Mouse (Mus musculus): Measurements from ENCODE around the gene Igf2bp2. TPM values are rescaled to one million over a fixed set of nuclear protein-coding genes. Genes with fewer than 3 reads are reported as not detected.

Gene Igf2bp2
- polyA plus RNA-seq, 1 experiment from 2014 or later = 99.5 TPM

DNA sequence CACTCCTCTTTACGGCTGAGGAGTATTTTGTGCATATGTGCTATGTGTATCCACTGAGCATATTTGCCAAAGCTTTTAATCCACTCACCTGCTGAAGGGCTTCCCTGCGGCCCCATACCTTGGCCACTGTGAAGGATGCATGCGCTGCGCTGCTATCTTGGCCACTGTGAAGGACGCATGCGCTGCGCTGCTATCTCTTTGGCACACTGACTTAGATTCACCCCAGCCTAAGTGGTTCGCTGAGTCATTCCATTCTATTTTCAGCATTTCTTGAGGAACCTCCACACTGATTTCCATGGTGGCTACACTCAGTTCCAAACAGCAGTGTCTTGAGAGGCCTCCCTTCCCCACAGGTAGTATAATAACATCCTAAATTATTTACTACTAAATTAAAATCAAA, 42.0 kb downstream of the Igf2bp2 start:
- Histone ChIP-seq H3K27ac (no peak overlapping the region), H3K4me1 (no peaks in the 10 kb centered on the region), H3K36me3 (peaks cover 26% of the 10 kb centered on the region), H3K27me3 (no peaks in the 10 kb centered on the region), H3K4me2 (no peak overlapping the region), H3K4me3 (no peak overlapping the region), H3K9me3 (no peaks in the 10 kb centered on the region), H3K9ac (no peak overlapping the region)
- ATAC-seq (ENCODE audit: insufficient number of reproducible peaks, insufficient read depth, low FRiP score, low TSS enrichment, low read depth) = no peak
- WGBS = 94% methylated on average over 8 of the region's 8 CpGs

GRCm38 (mm10) chr16:22119524-22119923, 43.6 kb downstream of the Igf2bp2 start:
- Histone ChIP-seq H3K9ac (no peak overlapping the region), H3K4me1 (no peaks in the 10 kb centered on the region), H3K9me3 (no peaks in the 10 kb centered on the region), H3K27me3 (no peaks in the 10 kb centered on the region), H3K4me2 (no peak overlapping the region), H3K4me3 (no peak overlapping the region), H3K27ac (no peak overlapping the region), H3K36me3 (peaks cover 26% of the 10 kb centered on the region)
- no peak for ATAC-seq (ENCODE audit: insufficient number of reproducible peaks, insufficient read depth, low FRiP score, low TSS enrichment, low read depth)
- WGBS = 95% methylated on average over 15 of the region's 15 CpGs

GRCm38 (mm10) chr16:22118716-22119501, 44.2 kb downstream of the Igf2bp2 start:
- Histone ChIP-seq H3K9me3 (no peaks in the 10 kb centered on the region), H3K4me2 (no peak overlapping the region), H3K27ac (no peak overlapping the region), H3K36me3 (peaks cover 26% of the 10 kb centered on the region), H3K4me3 (no peak overlapping the region), H3K27me3 (no peaks in the 10 kb centered on the region), H3K4me1 (no peaks in the 10 kb centered on the region), H3K9ac (no peak overlapping the region)
- WGBS = 90% methylated on average over 14 of the region's 14 CpGs
- no peak for ATAC-seq (ENCODE audit: insufficient number of reproducible peaks, insufficient read depth, low FRiP score, low TSS enrichment, low read depth)

DNA sequence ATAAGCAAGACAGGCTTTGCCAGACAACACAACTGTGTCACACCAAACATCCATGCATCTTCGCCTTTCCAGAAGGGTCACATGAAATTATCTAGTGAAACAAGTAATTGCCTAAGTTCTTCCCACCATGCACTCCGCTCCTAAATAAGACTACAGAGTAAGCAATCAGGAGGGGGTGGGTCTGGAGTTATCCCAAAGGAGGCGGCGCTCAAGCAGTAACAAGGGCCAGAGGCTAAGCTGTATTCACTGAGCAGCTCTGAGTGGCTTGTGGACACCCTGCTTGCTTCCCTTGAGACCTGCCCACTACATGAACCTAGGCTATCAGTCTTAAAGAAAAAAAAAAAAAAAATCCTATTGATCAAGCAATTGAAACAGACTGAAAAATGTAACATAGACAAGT, 44.9 kb downstream of the Igf2bp2 start:
- Histone ChIP-seq H3K9ac (no peak overlapping the region), H3K4me2 (no peak overlapping the region), H3K27me3 (no peaks in the 10 kb centered on the region), H3K4me3 (no peak overlapping the region), H3K36me3 (peaks cover 26% of the 10 kb centered on the region), H3K9me3 (no peaks in the 10 kb centered on the region), H3K27ac (no peak overlapping the region), H3K4me1 (0 out of 2 replicates have a peak, but pooled peaks cover under 1% of the 10 kb centered on the region)
- ATAC-seq (ENCODE audit: insufficient number of reproducible peaks, insufficient read depth, low FRiP score, low TSS enrichment, low read depth) = no peak
- WGBS = 90% methylated on average over 4 of the region's 4 CpGs

DNA sequence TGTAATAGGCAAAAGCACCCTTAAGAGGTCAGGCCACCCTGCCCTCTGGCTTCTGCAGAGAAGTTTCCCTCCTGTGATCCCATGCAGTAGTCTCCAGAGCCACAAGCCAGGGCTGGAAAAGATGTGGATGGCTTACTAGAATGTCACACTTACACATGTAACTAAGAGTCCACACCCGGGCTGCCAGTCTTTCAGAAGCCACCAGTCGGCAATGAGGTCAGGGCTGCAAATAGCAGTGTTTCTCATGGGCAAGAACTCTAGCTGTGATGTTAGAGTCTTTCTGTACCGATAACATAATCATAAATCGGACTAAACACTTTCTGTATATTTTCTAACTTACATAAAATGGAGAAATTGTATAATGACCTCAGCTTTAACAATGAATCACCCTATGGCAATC, 46.4 kb downstream of the Igf2bp2 start:
- H3K4me2 ChIP-seq = no peak overlapping the region
- peaks cover 26% of the 10 kb centered on the region for H3K36me3 ChIP-seq
- WGBS = 94% methylated on average over 4 of the region's 4 CpGs
- no peaks in the 10 kb centered on the region for H3K27me3 ChIP-seq
- no peak overlapping the region for H3K4me3 ChIP-seq
- no peak for ATAC-seq (ENCODE audit: insufficient number of reproducible peaks, insufficient read depth, low FRiP score, low TSS enrichment, low read depth)
- 0 out of 2 replicates have a peak, but pooled peaks cover 3% of the 10 kb centered on the region for H3K4me1 ChIP-seq
- no peaks in the 10 kb centered on the region for H3K9me3 ChIP-seq
- no peak overlapping the region for H3K27ac ChIP-seq
- H3K9ac ChIP-seq = no peak overlapping the region

GRCm38 (mm10) chr16:22116058-22116457, 47.0 kb downstream of the Igf2bp2 start:
- Histone ChIP-seq H3K4me1 (0 out of 2 replicates have a peak, but pooled peaks cover 3% of the 10 kb centered on the region), H3K4me3 (no peak overlapping the region), H3K27me3 (no peaks in the 10 kb centered on the region), H3K4me2 (no peak overlapping the region), H3K27ac (no peak overlapping the region), H3K9me3 (no peaks in the 10 kb centered on the region), H3K9ac (no peak overlapping the region), H3K36me3 (peaks cover 26% of the 10 kb centered on the region)
- 78% methylated on average over 6 of the region's 6 CpGs for WGBS
- no peak for ATAC-seq (ENCODE audit: insufficient number of reproducible peaks, insufficient read depth, low FRiP score, low TSS enrichment, low read depth)

DNA sequence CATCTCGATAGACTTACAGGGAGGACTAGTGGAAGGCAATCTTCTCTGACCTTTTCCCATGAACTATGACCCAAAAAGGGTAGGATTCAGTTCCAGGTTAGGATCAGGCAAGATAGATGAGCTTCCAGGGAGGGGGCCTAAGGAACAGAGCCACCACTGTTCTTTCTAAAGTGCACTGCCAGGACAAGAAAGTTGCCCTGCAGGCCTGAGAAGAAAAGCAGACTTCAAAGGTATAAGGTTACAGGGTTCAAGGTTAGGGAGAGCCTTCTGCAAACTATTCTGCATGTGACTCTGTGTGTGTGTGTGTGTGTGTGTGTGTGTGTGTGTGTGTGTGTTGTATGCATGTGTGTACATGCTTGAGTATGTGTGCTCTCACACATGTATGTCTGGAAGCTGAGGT, 53.1 kb downstream of the Igf2bp2 start:
- no peak overlapping the region for H3K27ac ChIP-seq
- no peaks in the 10 kb centered on the region for H3K9me3 ChIP-seq
- ATAC-seq (ENCODE audit: insufficient number of reproducible peaks, insufficient read depth, low FRiP score, low TSS enrichment, low read depth) = no peak
- no peak overlapping the region for H3K9ac ChIP-seq
- H3K4me1 ChIP-seq = peaks cover 12% of the 10 kb centered on the region; the same call in 1 of the 2 replicates
- WGBS = 13% methylated on average over 1 of the region's 1 CpGs
- H3K36me3 ChIP-seq = no peaks in the 10 kb centered on the region
- no peak overlapping the region for H3K4me2 ChIP-seq
- H3K4me3 ChIP-seq = no peak overlapping the region
- no peaks in the 10 kb centered on the region for H3K27me3 ChIP-seq

DNA sequence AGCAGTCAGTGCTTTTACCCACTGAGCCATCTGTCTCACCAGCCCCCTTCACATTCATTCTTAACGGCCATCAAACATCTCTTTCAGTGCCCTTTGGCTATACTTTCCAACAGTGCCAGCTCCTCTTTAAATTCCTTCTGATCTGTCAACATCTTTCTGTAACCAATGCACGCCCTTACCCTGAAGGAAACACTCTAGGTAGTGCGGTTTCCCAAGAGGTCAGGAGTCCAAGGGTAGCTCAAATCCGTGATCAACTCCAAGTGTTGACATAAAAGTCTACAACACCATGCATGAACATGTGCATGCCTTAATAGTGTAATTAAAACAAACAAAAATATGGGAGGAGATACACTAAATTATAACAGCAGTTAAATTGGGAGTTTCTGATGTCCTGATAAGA, 53.9 kb downstream of the Igf2bp2 start:
- WGBS = 55% methylated on average over 4 of the region's 4 CpGs
- Histone ChIP-seq H3K4me2 (no peak overlapping the region), H3K4me3 (no peak overlapping the region), H3K9ac (no peak overlapping the region), H3K4me1 (peaks cover 12% of the 10 kb centered on the region; the same call in 1 of the 2 replicates), H3K27me3 (no peaks in the 10 kb centered on the region), H3K36me3 (no peaks in the 10 kb centered on the region), H3K9me3 (no peaks in the 10 kb centered on the region), H3K27ac (no peak overlapping the region)
- no peak for ATAC-seq (ENCODE audit: insufficient number of reproducible peaks, insufficient read depth, low FRiP score, low TSS enrichment, low read depth)

GRCm38 (mm10) chr16:22107897-22108516, 55.1 kb downstream of the Igf2bp2 start:
- no peak for ATAC-seq (ENCODE audit: insufficient number of reproducible peaks, insufficient read depth, low FRiP score, low TSS enrichment, low read depth)
- H3K9me3 ChIP-seq = no peaks in the 10 kb centered on the region
- 66% methylated on average over 7 of the region's 7 CpGs for WGBS
- H3K36me3 ChIP-seq = no peaks in the 10 kb centered on the region
- H3K4me2 ChIP-seq = no peak overlapping the region
- peaks cover 10% of the 10 kb centered on the region; the same call in 1 of the 2 replicates for H3K4me1 ChIP-seq
- H3K27me3 ChIP-seq = no peaks in the 10 kb centered on the region
- no peak overlapping the region for H3K9ac ChIP-seq
- H3K27ac ChIP-seq = no peak overlapping the region
- H3K4me3 ChIP-seq = no peak overlapping the region

DNA sequence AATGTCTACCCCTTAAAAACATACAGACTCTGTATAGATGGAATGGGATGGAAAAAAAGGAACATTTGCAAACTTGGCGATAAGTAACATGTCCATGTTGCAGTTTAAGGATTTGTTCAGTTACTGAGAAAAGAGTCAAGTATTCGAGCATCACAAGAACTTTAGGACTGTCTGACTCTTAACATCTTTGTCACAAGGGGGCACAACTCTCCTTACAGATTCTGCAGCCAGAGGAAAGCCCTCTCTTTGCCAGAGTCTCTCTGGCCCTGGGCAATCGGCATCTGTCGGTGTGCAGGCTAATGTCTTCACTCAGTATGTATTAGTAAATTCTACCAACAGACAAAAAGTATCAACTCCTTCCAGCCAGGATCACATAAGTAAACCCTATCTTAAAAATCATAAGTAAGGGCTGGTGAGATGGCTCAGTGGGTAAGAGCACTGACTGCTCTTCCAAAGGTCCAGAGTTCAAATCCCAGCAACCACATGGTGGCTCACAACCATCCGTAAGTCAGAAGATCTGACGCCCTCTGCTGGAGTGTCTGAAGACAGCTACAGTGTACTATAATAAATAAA, 57.0 kb downstream of the Igf2bp2 start:
- Histone ChIP-seq H3K27ac (no peak overlapping the region), H3K9me3 (no peaks in the 10 kb centered on the region), H3K9ac (no peak overlapping the region), H3K4me2 (no peak overlapping the region), H3K4me3 (no peak overlapping the region), H3K4me1 (peaks cover 9% of the 10 kb centered on the region; the same call in 1 of the 2 replicates), H3K36me3 (peaks cover 7% of the 10 kb centered on the region), H3K27me3 (no peaks in the 10 kb centered on the region)
- no peak for ATAC-seq (ENCODE audit: insufficient number of reproducible peaks, insufficient read depth, low FRiP score, low TSS enrichment, low read depth)
- WGBS = 88% methylated on average over 6 of the region's 6 CpGs

DNA sequence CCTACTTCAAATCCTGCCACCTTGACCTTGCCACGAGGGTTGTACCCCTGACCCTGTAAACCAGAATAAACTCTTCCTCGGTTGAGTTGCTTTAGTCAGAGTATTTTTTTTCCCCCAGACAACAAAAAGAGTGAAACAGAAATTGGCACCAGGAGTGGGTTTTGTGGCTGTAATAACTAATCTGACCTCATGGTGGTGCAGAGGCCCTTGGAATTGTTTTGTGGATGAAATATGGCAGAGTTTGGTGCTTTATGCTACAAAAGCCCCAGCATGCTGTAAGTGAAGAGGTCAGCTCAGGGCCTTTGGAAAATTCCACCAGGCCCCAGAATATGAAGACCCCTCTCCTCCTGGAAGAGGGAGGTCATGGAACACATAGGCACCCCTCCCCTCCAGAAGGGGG, 63.0 kb downstream of the Igf2bp2 start:
- H3K27ac ChIP-seq = no peak overlapping the region
- H3K9ac ChIP-seq = no peak overlapping the region
- peaks cover 15% of the 10 kb centered on the region for H3K36me3 ChIP-seq
- no peaks in the 10 kb centered on the region for H3K9me3 ChIP-seq
- H3K4me3 ChIP-seq = no peak overlapping the region
- no peaks in the 10 kb centered on the region for H3K27me3 ChIP-seq
- 86% methylated on average over 2 of the region's 2 CpGs for WGBS
- H3K4me1 ChIP-seq = peaks cover 8% of the 10 kb centered on the region; the same call in 1 of the 2 replicates
- H3K4me2 ChIP-seq = no peak overlapping the region
- no peak for ATAC-seq (ENCODE audit: insufficient number of reproducible peaks, insufficient read depth, low FRiP score, low TSS enrichment, low read depth)

DNA sequence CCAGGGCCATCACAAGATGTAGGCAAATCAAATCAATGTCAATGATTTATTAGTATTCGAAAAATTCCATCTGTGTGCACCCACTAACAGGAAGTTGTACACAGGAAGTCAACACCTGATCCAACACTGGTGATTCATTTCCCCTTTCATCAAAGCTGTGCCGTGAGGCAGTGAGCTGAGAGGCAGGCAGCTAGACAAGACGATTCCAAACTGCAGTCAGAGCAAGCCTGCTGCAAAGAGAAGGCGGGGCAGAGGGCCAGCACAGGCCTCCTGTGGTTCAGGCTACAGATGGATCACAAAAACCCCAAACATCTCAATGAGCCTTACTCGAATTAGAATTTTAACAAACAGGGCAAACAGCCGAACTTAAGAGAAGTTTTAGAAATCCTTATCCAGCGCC, 65.4 kb downstream of the Igf2bp2 start:
- peaks cover 15% of the 10 kb centered on the region for H3K36me3 ChIP-seq
- H3K27ac ChIP-seq = no peak overlapping the region
- H3K4me3 ChIP-seq = no peak overlapping the region
- no peak for ATAC-seq (ENCODE audit: insufficient number of reproducible peaks, insufficient read depth, low FRiP score, low TSS enrichment, low read depth)
- 53% methylated on average over 7 of the region's 7 CpGs for WGBS
- no peak overlapping the region for H3K4me2 ChIP-seq
- H3K9ac ChIP-seq = no peak overlapping the region
- H3K27me3 ChIP-seq = no peaks in the 10 kb centered on the region
- no peaks in the 10 kb centered on the region for H3K9me3 ChIP-seq
- H3K4me1 ChIP-seq = peaks cover 8% of the 10 kb centered on the region; the same call in 1 of the 2 replicates

All from embryonic facial prominence, embryonic 13.5 days (tissue).